In genomic region chr2:128294610-128295009, GRCm38 (mm10) we compare ENCODE assay signal across 23 mouse cellular contexts.
DNase-seq lines count a peak whose midpoint lies in the region; ATAC-seq and TF ChIP-seq lines count a peak whose summit lies in the region.
"Had no signal": no experiment of that assay in that cellular context is flagged by ENCODE, and none has a peak within 500 bp of the region (broad histone marks: within the 10 kb centered on the region; RNA-seq: fewer than 3 reads in every experiment).

No protein-coding gene starts in this region.

- H3K4me3 ChIP-seq in bone marrow macrophage, adult 2 months (ENCODE audit: insufficient read depth, low read length): no peak overlapping the region
- no peak overlapping the region for H3K4me3 ChIP-seq in kidney, embryonic 15.5 days (replicated peaks)
- H3K4me3 ChIP-seq: embryonic facial prominence, embryonic 13.5 days; forebrain, embryonic 12.5 days; gastrocnemius, adult 2 months; heart, embryonic 13.5 days; hindbrain, embryonic 12.5 days had no signal

- TF ChIP-seq CTCF in bone marrow macrophage, adult 2 months (IDR thresholded peaks at IDR 0.05; ENCODE audit: low read depth, low read length): no peak

- no peak for TF ChIP-seq POLR2A in bone marrow macrophage, adult 2 months (IDR thresholded peaks at IDR 0.05; ENCODE audit: borderline replicate concordance, low read depth, low read length)

- peak; percentile 5 for ATAC-seq in inflammation-experienced regulatory T-cells, adult 6 months
- peak; percentile 43; the same call in 1 of the 2 replicates for ATAC-seq in megakaryocyte progenitor cell, adult 5-6 weeks (replicated peaks; ENCODE audit: poor library complexity)
- no peak for ATAC-seq in kidney, embryonic 15.5 days (replicated peaks; ENCODE audit: low FRiP score)
- ATAC-seq: forebrain, embryonic 16.5 days; hindbrain, postnatal 0 days had no signal

- no peaks in the 10 kb centered on the region for H3K36me3 ChIP-seq in kidney, embryonic 15.5 days
- H3K36me3 ChIP-seq: embryonic facial prominence, embryonic 13.5 days; forebrain, embryonic 12.5 days; heart, embryonic 13.5 days; hindbrain, embryonic 12.5 days had no signal

- peaks cover 45% of the 10 kb centered on the region for H3K4me1 ChIP-seq in bone marrow macrophage, adult 2 months (ENCODE audit: control insufficient read depth, insufficient read depth, low read length)
- H3K4me1 ChIP-seq in kidney, embryonic 15.5 days: peaks cover 21% of the 10 kb centered on the region
- H3K4me1 ChIP-seq: forebrain, embryonic 12.5 days; hindbrain, embryonic 12.5 days had no signal

- peak overlapping the region; percentile 16; the same call in 1 of the 2 replicates for H3K27ac ChIP-seq in bone marrow macrophage, adult 2 months (ENCODE audit: insufficient read depth, low read depth, low read length)
- no peak overlapping the region for H3K27ac ChIP-seq in kidney, embryonic 15.5 days
- H3K27ac ChIP-seq: embryonic facial prominence, embryonic 13.5 days; forebrain, embryonic 12.5 days; gastrocnemius, adult 2 months; heart, embryonic 13.5 days; hindbrain, embryonic 12.5 days; hindbrain, postnatal 0 days had no signal

- peak; percentile 24 for DNase-seq in CD4-positive helper T cell, adult 2 months (ENCODE audit: low read depth, low spot score)
- no peak for DNase-seq in right cerebral cortex, postnatal 10 days (ENCODE audit: low spot score in 2 of 2)
- DNase-seq in spleen, adult 12 weeks (ENCODE audit: low spot score): no peak
- no peak for DNase-seq in frontal cortex, postnatal 10 days (ENCODE audit: low spot score in 2 of 2)
- DNase-seq: adrenal gland, adult 8-10 months; adrenal gland, postnatal 36 days; cerebellum, adult 11-12 months; cerebellum, adult 9-10 months; cerebellum, postnatal 25 days; gastrocnemius, adult 2 months; gastrocnemius, postnatal 25 days; heart, adult 11 months; heart, postnatal 36 days had no signal

- no peak overlapping the region for H3K4me2 ChIP-seq in kidney, embryonic 15.5 days
- H3K4me2 ChIP-seq: embryonic facial prominence, embryonic 13.5 days; forebrain, embryonic 12.5 days; heart, embryonic 13.5 days; hindbrain, embryonic 12.5 days had no signal

- 65% methylated on average over 3 of the region's 3 CpGs for WGBS in kidney, embryonic 15.5 days

- peaks cover 6% of the 10 kb centered on the region for H3K9me3 ChIP-seq in kidney, embryonic 15.5 days (replicated peaks)
- H3K9me3 ChIP-seq: forebrain, embryonic 12.5 days; hindbrain, embryonic 12.5 days had no signal

- no peaks in the 10 kb centered on the region for H3K27me3 ChIP-seq in kidney, embryonic 15.5 days
- H3K27me3 ChIP-seq: embryonic facial prominence, embryonic 13.5 days; heart, embryonic 13.5 days; hindbrain, embryonic 12.5 days had no signal

- H3K9ac ChIP-seq in kidney, embryonic 15.5 days: no peak overlapping the region
- H3K9ac ChIP-seq: embryonic facial prominence, embryonic 13.5 days; forebrain, embryonic 12.5 days; heart, embryonic 13.5 days; hindbrain, embryonic 12.5 days had no signal
